Mouse (Mus musculus): ENCODE results near the gene Irgm1. TPM values are rescaled to one million over a fixed set of nuclear protein-coding genes. Genes with fewer than 3 reads are reported as not detected.
"Not testable (repeated sequence)": the region's sequence is repeated elsewhere in the genome, so short reads cannot be mapped to it uniquely, and the experiment has no call there.

Irgm1 gene
- polyA plus RNA-seq (2014; fragmentation: Nextera tagmentation; extraction: Ambion mirVana): 1.4 and 5.0 TPM in 2 replicates

DNA sequence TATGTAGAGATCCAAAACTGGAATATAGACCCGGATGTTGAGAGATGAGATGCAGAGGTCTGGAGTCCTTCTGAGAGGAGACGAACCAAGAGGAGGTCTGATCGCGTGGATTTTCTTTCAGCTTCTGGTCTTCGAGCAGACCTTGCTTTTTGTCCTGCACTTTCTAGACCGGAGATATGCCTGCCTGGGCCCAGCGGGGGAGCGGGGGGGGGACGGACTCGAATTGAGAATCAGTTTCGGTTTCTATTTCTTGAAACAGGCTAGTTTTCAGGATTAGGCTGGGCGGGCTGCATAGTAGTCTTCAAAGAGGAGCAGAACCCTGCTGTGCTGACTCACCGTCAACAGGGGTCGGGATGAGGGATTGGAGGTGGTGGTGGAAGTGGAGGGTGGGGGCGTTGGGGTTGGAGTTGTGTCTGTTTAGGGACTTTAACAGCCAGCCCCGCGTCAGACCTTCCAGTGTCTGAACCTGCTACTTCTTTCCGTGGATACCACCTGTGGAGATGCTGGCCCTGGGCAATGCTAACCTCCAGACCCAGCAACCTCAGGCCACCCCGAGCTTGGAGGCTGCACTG, at the start of gene Irgm1:
Irgm1 (minus strand) TSS at position 483 of the 572 bp plus-strand sequence.
- ATAC-seq (ENCODE audit: low FRiP score, low TSS enrichment): peak; percentile 49
- WGBS: 1% methylated on average over 19 of the region's 19 CpGs
- H3K27ac ChIP-seq (replicated peaks; ENCODE audit: low read depth, low read length): no peak within 1 kb of the TSS
- no peaks in the 10 kb centered on the region for H3K36me3 ChIP-seq (ENCODE audit: control insufficient read depth, insufficient read depth, low read length)
- no peaks in the 10 kb centered on the region for H3K27me3 ChIP-seq (ENCODE audit: control insufficient read depth, insufficient read depth, low read length)
- no peaks in the 10 kb centered on the region for H3K4me1 ChIP-seq (ENCODE audit: control insufficient read depth, insufficient read depth, low read length)
- H3K4me2 ChIP-seq (ENCODE audit: low read length): peak within 1 kb of the TSS; percentile 62
- DNase-seq: peak; percentile 63
- H3K9me3 ChIP-seq (ENCODE audit: control insufficient read depth, low read length): no peaks in the 10 kb centered on the region
- peak within 1 kb of the TSS; percentile 33 for H3K4me3 ChIP-seq (replicated peaks; ENCODE audit: low read depth, low read length)
- H3K9ac ChIP-seq (replicated peaks; ENCODE audit: low read length): no peak within 1 kb of the TSS; the same call in 1 of the 2 replicates

DNA sequence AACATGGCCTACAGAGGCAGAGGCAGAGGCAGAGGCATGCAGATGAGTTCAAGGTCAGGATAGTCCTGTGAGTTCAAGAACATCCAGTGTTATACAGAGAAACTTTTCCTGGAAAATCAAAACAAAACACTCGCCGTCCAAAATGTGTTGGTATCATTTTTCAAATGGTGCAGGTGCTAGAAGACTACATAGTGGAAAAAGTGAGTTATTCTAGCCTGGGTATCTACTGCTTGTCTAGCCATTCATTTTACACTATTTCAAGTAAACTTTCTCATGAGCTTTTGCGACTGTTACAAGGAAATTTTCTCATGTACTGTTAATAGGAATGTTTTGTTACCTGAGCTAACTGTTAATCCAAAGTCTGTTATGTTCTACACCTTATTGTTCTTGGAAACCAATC, 46.9 kb upstream of the Irgm1 start:
- no peaks in the 10 kb centered on the region for H3K4me1 ChIP-seq (ENCODE audit: control insufficient read depth, insufficient read depth, low read length)
- H3K36me3 ChIP-seq (ENCODE audit: control insufficient read depth, insufficient read depth, low read length): no peaks in the 10 kb centered on the region
- no peak overlapping the region for H3K9ac ChIP-seq (replicated peaks; ENCODE audit: low read length)
- DNase-seq (no peak), ATAC-seq (ENCODE audit: low FRiP score, low TSS enrichment) (no peak)
- H3K27me3 ChIP-seq (ENCODE audit: control insufficient read depth, insufficient read depth, low read length): no peaks in the 10 kb centered on the region
- no peak overlapping the region for H3K27ac ChIP-seq (replicated peaks; ENCODE audit: low read depth, low read length)
- H3K4me3 ChIP-seq (replicated peaks; ENCODE audit: low read depth, low read length): no peak overlapping the region
- 89% methylated on average over 3 of the region's 3 CpGs for WGBS
- no peak overlapping the region for H3K4me2 ChIP-seq (ENCODE audit: low read length)
- no peaks in the 10 kb centered on the region for H3K9me3 ChIP-seq (ENCODE audit: control insufficient read depth, low read length)

DNA sequence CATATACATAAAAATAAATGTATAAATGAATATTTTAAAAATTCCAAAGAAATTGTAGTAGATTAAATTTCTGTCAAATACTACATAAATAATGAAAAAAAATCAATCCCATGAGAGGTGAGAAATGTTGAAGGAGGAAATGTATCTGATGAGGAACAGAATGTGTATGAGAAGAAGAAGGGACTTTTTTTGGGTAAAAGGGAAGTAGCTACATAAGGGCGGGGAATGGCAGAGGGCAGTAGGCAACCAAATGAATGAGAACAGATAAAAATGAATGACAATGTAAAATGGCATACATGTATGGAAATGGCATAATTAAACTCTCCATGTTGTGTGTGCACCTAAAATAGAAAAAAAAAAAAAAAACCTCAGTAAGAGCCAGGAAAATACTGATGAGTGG, 42.1 kb upstream of the Irgm1 start:
- H3K27me3 ChIP-seq (ENCODE audit: control insufficient read depth, insufficient read depth, low read length): no peaks in the 10 kb centered on the region
- no peak overlapping the region for H3K27ac ChIP-seq (replicated peaks; ENCODE audit: low read depth, low read length)
- no peaks in the 10 kb centered on the region for H3K9me3 ChIP-seq (ENCODE audit: control insufficient read depth, low read length)
- H3K9ac ChIP-seq (replicated peaks; ENCODE audit: low read length): no peak overlapping the region
- no peak for ATAC-seq (ENCODE audit: low FRiP score, low TSS enrichment)
- no peak overlapping the region for H3K4me2 ChIP-seq (ENCODE audit: low read length)
- H3K36me3 ChIP-seq (ENCODE audit: control insufficient read depth, insufficient read depth, low read length): no peaks in the 10 kb centered on the region
- WGBS: 93% methylated on average over 1 of the region's 1 CpGs
- no peak for DNase-seq
- H3K4me1 ChIP-seq (ENCODE audit: control insufficient read depth, insufficient read depth, low read length): no peaks in the 10 kb centered on the region
- H3K4me3 ChIP-seq (replicated peaks; ENCODE audit: low read depth, low read length): no peak overlapping the region

DNA sequence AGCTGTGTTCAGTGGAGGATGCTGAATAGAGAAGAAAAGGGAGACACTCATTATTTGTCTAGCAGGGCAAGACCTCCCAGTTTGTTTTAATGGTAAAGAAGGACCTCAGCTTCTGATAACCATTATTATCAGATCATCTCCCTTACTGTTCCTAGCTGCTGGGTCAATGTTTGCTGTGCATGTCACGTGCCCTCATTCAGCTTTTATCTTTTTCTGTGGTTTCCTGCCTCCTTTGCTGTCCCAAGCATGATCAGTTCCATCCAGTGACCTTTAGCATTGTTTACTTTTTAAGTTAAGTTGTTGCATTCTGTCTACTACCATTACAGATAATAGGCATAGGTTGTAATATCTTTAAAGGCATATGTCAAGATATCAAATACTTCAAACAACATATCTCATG, 37.0 kb upstream of the Irgm1 start:
- H3K9me3 ChIP-seq (ENCODE audit: control insufficient read depth, low read length): no peaks in the 10 kb centered on the region
- 56% methylated on average over 1 of the region's 1 CpGs for WGBS

DNA sequence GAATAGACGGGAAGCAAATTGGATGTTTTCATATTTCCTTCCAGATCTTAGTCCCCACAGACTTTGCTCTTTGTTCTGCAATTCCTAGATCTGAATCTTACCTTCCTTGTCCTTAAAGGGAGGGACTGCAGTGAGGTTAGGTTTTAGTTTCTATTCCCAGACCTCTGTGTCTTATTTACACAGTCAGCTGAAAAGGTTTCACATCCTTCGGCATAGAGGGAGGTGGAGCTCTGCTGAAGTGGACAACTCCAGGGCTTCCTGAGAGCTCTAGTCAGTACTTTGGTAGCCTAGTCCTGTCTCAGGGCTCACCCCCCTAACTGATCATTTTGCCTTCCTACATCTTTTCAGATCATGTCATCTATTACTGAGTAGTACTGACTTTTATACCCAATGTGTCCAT, 30.5 kb upstream of the Irgm1 start, which contains the start of gene Gm5431:
Gm5431 (minus strand) TSS at position 194 of the 400 bp plus-strand sequence.
- 82% methylated on average over 2 of the region's 2 CpGs for WGBS
- Histone ChIP-seq H3K36me3 (ENCODE audit: control insufficient read depth, insufficient read depth, low read length) (no peaks in the 10 kb centered on the region), H3K4me1 (ENCODE audit: control insufficient read depth, insufficient read depth, low read length) (no peaks in the 10 kb centered on the region), H3K27ac (replicated peaks; ENCODE audit: low read depth, low read length) (no peak within 1 kb of the TSS), H3K4me3 (replicated peaks; ENCODE audit: low read depth, low read length) (no peak within 1 kb of the TSS), H3K9ac (replicated peaks; ENCODE audit: low read length) (no peak within 1 kb of the TSS), H3K9me3 (ENCODE audit: control insufficient read depth, low read length) (no peaks in the 10 kb centered on the region), H3K4me2 (ENCODE audit: low read length) (no peak within 1 kb of the TSS), H3K27me3 (ENCODE audit: control insufficient read depth, insufficient read depth, low read length) (no peaks in the 10 kb centered on the region)
- ATAC-seq (ENCODE audit: low FRiP score, low TSS enrichment) (no peak), DNase-seq (no peak)

More for the DNA sequence above, 37.0 kb upstream of the Irgm1 start:
- H3K4me2 ChIP-seq (ENCODE audit: low read length): no peak overlapping the region
- no peaks in the 10 kb centered on the region for H3K36me3 ChIP-seq (ENCODE audit: control insufficient read depth, insufficient read depth, low read length)
- no peak overlapping the region for H3K27ac ChIP-seq (replicated peaks; ENCODE audit: low read depth, low read length)
- H3K27me3 ChIP-seq (ENCODE audit: control insufficient read depth, insufficient read depth, low read length): no peaks in the 10 kb centered on the region
- no peak overlapping the region for H3K9ac ChIP-seq (replicated peaks; ENCODE audit: low read length)
- ATAC-seq (ENCODE audit: low FRiP score, low TSS enrichment) (no peak), DNase-seq (no peak)
- H3K4me3 ChIP-seq (replicated peaks; ENCODE audit: low read depth, low read length): no peak overlapping the region
- no peaks in the 10 kb centered on the region for H3K4me1 ChIP-seq (ENCODE audit: control insufficient read depth, insufficient read depth, low read length)

DNA sequence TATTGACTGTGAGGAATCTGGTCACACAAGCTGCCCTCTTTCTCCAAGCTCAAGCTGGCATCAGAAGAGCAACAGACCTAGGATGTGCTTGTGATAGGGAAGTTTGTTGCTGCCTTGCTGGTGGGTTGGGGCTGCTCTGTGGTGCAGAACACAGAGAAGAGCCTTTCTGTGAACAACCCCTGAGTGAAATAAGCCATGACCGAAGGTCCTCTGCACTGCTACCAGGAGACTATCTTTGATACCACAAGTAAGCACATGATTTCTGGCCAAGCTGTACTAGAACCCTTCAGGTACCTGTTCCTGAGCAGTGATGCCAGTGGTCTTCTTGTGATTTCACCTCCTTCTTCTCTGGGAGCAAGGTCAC, 30.1 kb upstream of the Irgm1 start:
- not testable (repeated sequence) for H3K27ac ChIP-seq (replicated peaks; ENCODE audit: low read depth, low read length); H3K27me3 ChIP-seq (ENCODE audit: control insufficient read depth, insufficient read depth, low read length); H3K4me3 ChIP-seq (replicated peaks; ENCODE audit: low read depth, low read length); H3K4me1 ChIP-seq (ENCODE audit: control insufficient read depth, insufficient read depth, low read length); H3K4me2 ChIP-seq (ENCODE audit: low read length); H3K9me3 ChIP-seq (ENCODE audit: control insufficient read depth, low read length); H3K36me3 ChIP-seq (ENCODE audit: control insufficient read depth, insufficient read depth, low read length); ATAC-seq (ENCODE audit: low FRiP score, low TSS enrichment); DNase-seq; H3K9ac ChIP-seq (replicated peaks; ENCODE audit: low read length)
- 82% methylated on average over 1 of the region's 1 CpGs for WGBS

DNA sequence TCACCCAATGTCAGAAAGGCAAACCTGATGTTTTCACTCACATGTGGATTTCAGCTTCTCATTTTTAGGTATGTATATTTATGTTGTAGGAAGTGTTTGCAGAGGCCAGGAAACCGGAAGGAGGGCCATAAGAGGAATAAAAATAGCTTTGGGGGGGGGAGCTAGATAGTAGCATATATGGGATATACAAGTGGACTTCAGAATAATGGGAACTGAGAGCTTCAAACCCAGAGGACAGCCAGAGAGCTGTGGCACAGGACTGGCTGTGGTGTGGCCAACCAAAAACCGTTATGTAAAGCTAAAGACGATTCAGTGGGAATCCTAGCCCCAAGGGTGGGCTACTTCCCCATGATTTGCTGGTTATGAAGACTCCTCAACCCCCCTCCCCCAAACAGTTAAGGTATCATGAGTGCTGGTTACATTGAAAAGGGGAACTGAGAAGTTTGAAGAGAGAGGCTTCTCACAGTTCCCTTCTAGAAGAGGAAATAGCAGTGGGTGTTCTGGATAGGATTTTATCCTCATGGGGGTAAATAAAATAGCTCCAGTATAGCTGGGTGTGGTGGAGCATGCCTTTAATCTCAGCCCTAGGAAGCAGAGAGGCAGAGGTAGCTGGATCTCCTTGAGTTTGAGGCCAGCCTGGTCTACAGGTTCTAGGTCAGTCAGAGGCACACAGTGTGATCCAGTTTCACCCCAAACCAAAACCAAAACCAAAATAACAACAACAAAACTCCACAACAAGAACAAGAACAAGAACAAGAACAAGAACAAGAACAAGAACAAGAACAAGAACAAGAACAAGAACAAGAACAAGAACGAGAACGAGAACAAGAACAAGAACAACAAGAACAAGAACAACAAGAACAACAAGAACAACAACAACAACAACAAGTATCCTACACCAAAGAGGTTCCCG, 29.4 kb upstream of the Irgm1 start:
- H3K4me3 ChIP-seq (replicated peaks; ENCODE audit: low read depth, low read length); ATAC-seq (ENCODE audit: low FRiP score, low TSS enrichment); DNase-seq; H3K9me3 ChIP-seq (ENCODE audit: control insufficient read depth, low read length); H3K4me1 ChIP-seq (ENCODE audit: control insufficient read depth, insufficient read depth, low read length); H3K9ac ChIP-seq (replicated peaks; ENCODE audit: low read length); H3K4me2 ChIP-seq (ENCODE audit: low read length); H3K27me3 ChIP-seq (ENCODE audit: control insufficient read depth, insufficient read depth, low read length); H3K27ac ChIP-seq (replicated peaks; ENCODE audit: low read depth, low read length); H3K36me3 ChIP-seq (ENCODE audit: control insufficient read depth, insufficient read depth, low read length): not testable (repeated sequence)
- WGBS: 82% methylated on average over 6 of the region's 6 CpGs

DNA sequence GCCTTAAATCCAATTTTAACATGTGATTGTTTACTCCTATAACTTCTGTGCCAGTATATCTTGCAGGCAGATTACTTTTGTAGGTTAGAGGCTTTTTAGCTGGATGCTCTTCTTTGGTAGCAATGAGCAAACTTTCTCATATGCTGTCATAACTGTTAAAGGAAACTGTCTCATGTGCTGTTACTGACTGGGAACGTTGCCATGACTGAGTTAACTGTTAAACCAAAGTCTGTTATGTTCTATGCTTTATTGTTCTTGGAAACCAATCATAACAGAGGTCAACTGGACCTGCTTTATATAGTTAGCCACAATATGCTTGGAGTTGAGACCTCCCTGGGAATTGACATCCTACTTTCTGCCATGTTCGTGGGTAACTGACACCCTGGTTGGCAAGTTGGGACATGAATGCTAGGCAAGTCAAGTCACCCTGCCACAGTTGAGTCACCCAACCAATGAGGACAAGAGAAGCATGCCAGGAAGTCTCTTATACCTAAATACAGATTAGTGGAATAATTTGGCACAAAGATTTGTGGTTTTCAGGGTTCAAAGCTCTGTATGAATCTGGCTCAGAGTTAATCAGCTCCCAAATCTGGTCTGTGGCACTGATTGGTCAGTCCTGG, 27.4 kb upstream of the Irgm1 start:
- no peak for ATAC-seq (ENCODE audit: low FRiP score, low TSS enrichment)
- DNase-seq: no peak
- Histone ChIP-seq H3K27me3 (ENCODE audit: control insufficient read depth, insufficient read depth, low read length) (no peaks in the 10 kb centered on the region), H3K4me2 (ENCODE audit: low read length) (no peak overlapping the region), H3K9me3 (ENCODE audit: control insufficient read depth, low read length) (no peaks in the 10 kb centered on the region), H3K9ac (replicated peaks; ENCODE audit: low read length) (no peak overlapping the region), H3K4me3 (replicated peaks; ENCODE audit: low read depth, low read length) (no peak overlapping the region), H3K4me1 (ENCODE audit: control insufficient read depth, insufficient read depth, low read length) (no peaks in the 10 kb centered on the region), H3K36me3 (ENCODE audit: control insufficient read depth, insufficient read depth, low read length) (no peaks in the 10 kb centered on the region), H3K27ac (replicated peaks; ENCODE audit: low read depth, low read length) (no peak overlapping the region)
- 75% methylated on average over 2 of the region's 2 CpGs for WGBS

Data from midbrain, embryonic 14.5 days (tissue).